Mouse (Mus musculus): ENCODE results near the gene Rnf220. TPM values are rescaled to one million over a fixed set of nuclear protein-coding genes. Genes with fewer than 3 reads are reported as not detected.

The Rnf220 gene
- total RNA-seq, 1 experiment from 2014 or later, result 68.8 TPM

GRCm38 (mm10) chr4:117262987-117263386 lies 233.9 kb downstream of the Rnf220 start:
- no peak for DNase-seq

DNA sequence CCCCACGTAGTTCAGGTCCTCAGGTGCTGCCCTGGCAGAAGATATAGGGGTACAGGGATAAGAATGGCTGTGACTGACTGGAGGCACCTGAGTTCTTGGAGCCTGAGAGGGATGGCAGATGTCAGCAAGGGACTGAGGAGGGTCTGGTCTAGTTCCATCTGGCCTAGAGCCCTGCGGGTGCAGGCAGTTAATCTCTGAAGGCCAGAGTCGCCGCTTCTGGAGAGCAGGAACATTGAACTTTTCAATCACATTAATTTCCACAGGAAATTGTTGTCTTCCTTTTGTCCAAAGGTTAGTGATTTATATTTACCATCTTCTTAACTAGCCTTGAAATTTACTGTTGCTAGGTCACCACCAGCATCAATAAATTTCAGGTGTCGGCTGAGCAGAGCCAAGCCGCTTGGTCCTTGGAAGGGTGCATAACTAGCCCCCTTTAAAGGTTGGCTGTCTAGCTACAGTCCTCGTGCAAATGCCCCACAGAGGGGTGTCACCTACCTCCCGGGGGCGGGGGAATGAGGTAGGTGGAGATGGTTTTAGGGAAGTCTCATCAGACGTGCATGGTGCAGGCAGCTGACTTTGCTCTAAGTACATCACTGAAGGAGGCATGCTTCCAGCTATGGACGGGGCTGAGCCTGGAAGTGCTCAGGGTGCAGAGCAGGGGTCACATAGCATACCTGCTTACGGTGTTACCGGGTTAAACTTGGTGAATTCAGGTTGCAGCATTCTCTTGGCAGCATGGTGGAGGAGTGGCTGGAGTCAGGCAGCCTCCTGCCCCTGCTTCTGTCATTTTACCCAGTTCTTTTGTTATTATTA lies 234.5 kb downstream of the Rnf220 start:
- peak; percentile 77 for DNase-seq

DNA sequence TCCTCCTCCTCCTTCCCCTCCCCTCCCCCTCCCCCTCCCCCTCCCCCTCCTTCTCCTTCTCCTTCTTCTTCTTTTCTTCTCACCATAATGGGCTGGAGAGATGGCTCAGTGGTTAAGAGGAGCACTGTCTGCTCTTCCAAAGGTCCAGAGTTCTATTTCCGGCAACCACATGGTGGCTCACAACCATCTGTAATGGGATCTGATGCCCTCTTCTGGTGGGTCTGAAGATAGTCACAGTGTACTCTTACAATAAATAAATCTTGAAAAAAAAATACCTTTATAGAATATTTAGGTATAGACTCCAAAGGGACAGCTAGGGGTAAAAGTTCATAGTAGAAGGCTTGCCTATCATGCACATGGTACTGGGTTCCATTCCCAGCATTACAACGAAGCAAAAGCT lies 235.6 kb downstream of the Rnf220 start:
- no peak for DNase-seq

DNA sequence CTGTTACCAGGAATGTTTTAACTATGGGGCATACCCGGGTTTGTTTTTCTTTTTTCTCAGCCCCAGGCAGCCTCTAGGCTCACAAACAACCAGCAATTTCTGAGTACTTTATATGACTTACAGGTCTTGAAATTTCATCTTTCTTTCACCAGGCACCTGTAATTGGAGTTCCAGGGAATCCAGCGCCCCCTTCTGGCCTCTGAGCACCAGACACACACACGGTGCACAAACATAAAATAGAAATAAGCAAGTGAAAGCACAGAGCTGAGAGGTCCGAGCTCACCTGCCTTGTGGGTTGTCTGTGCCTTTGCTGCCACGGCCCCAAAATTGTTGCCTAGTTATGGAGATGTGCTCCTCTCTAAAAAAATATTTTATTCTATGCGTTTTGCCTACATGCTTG lies 236.9 kb downstream of the Rnf220 start:
- peak; percentile 55 for DNase-seq

GRCm38 (mm10) chr4:117254672-117255071 lies 242.2 kb downstream of the Rnf220 start:
- DNase-seq, result peak; percentile 59

DNA sequence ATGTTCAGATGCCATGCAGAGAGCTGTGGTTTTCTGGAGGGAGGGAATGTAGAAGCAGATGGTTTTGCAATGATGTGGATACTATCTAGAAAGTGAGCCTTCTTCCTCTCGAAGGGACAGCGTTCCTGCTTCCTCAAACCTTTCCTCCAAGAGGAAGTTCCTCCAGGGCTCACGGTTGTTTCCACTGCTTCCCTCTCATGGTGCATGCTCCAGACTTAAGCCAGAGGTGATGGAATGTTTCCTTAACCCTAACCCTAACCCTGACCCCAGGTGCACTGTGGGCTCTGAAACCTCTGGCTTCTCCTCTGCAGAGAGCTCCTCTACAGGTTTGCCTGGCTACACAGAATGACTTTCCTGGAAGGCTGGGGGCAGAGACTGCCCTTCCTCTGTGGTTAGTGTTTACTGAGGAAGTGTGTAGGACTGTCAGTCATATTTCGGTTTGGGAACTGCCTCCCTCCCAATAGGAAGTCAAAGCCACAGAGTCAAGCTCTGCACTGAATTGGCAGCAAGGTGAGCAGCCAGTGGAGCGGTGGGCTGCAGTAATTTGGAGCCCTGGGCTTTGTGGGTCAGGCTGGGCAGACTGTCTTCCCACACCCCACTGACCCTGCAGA lies 242.7 kb downstream of the Rnf220 start:
- peak; percentile 27 for DNase-seq

GRCm38 (mm10) chr4:117253218-117254016 lies 243.4 kb downstream of the Rnf220 start:
- DNase-seq, result peak; percentile 35

GRCm38 (mm10) chr4:117252755-117253154 lies 244.1 kb downstream of the Rnf220 start:
- DNase-seq, result no peak

DNA sequence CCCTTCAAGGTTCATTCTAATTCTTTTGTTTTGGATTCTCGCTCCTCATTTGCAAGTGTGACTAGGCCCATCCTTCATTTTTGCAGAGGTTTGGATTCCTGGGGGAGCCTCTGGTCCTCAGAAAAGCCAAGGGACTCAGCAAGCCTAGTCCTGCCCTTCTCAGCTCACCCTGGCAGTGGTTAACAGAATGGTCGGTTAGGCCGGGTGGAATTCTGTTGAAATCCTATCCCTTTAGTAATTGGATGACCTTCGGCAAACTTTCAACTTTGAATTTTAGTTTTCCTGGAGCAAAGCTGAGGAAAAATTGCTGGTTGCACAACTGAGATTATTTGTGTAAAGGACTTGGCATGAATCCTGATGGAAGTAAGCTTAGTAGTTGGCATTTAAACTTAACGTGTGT lies 244.5 kb downstream of the Rnf220 start:
- DNase-seq, result peak; percentile 77

- DNase-seq, result peak; percentile 98
These were observed 245.0 kb downstream of the Rnf220 start, which contains the start of the genes Tmem53 and Armh1 for GRCm38 (mm10) chr4:117251801-117252316. Tmem53 (plus strand) TSS chr4:117251951. Armh1 (minus strand) TSS chr4:117252125.

DNA sequence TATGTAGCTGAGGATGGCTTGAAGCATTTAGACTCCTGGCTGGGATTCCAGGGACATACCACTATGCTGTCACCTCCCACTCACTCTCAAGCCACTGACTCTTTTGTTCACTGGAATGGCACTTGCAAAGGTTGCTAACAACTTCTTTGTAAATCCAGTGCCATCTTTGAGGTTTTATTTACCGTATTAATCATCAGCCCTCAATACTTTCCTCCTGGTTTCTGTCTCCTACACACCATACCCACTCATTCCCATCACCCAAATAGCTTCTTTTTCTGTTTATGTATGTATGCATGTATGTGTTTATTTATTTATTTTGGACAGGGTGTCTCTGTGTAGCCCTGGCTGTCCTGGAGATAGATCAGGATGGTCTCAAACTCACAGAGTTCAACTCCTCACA lies 245.9 kb downstream of the Rnf220 start:
- DNase-seq, result no peak

DNA sequence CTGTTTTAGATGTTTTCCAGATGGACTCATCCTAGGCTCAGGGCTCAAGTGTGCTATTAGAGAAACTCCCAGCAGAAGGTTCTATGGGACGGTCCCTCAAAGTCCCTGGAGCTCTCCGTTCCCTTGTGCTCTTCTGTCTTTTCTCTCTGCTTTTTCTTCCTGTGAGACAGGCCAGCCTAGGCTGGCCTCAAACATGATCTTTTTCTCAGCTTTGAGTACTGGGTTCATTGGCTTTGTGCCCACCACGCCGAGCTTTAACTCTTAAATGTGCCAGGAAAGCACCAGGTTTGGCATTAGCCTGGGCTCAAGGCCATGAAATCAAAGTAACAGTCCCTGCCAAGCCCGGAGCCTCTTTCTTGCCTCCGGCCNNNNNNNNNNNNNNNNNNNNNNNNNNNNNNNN lies 256.0 kb downstream of the Rnf220 start:
- peak; percentile 79 for DNase-seq

- DNase-seq, result no peak
These were observed 257.7 kb downstream of the Rnf220 start for GRCm38 (mm10) chr4:117239153-117239552.

DNA sequence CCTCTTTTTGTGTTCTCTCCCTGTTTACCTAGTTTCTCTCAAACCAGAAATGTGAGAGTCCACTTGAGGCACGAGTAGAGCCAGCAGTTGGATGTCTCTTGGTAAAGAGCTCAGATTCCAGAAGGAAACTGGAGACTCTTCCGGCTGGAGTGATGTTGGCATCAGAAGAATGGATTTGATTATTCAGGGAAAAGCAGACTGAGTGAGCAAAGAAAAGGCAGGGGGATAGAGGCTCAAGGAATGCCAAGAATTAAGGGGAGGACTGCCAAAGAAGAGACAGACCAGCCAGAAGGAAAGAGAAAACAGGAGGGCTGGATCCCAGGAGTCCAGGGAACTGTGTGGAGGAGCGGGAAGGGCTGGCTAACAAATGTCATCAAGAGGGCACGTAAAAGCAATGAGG lies 261.0 kb downstream of the Rnf220 start:
- no peak for DNase-seq

GRCm38 (mm10) chr4:117234166-117234741 lies 262.6 kb downstream of the Rnf220 start:
- no peak for DNase-seq

- peak; percentile 30 for DNase-seq
These were observed 265.6 kb downstream of the Rnf220 start for GRCm38 (mm10) chr4:117231208-117231607.

DNA sequence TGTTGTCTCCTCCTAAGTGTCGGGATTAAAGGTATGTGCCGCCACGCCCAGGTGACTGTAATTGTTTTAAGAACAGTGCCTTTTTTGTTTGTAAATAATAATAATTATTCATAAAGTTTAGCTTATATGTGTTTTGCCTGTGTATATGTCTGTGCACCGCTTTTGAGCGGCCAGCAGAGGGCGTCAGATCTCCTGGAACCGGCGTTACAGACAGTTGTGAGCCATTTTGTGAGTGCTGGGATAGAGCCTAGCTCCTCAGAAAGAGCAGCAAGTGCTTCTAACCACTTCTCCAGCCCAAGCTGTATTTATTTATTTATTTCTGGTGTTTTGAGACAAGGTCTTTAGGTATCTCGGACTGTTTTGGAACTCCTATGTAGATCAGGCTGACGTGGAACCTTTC lies 266.5 kb downstream of the Rnf220 start:
- DNase-seq, result no peak

GRCm38 (mm10) chr4:117229590-117229989 lies 267.3 kb downstream of the Rnf220 start:
- no peak for DNase-seq

- no peak for DNase-seq
These were observed 271.6 kb downstream of the Rnf220 start for GRCm38 (mm10) chr4:117225250-117225649.

DNA sequence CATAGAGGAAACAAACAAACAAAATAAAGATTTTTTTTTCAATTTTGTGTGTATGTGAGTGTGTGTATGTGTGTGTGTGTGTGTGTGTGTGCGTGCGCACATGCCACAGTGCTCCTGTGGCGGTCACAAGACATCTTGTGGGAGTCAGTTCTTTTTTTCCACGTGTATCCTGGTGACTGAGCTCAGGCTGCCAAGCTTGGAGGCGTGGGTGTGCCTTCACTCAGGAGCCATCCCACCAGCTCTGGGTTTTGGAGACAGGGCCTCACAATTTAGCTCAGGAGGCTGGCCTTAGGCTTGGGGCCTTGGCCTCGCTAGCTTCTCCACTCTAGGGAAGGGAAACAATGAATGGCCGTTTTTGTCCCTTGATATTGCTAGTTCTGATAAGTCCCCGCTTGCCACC lies 272.7 kb downstream of the Rnf220 start:
- no peak for DNase-seq

DNA sequence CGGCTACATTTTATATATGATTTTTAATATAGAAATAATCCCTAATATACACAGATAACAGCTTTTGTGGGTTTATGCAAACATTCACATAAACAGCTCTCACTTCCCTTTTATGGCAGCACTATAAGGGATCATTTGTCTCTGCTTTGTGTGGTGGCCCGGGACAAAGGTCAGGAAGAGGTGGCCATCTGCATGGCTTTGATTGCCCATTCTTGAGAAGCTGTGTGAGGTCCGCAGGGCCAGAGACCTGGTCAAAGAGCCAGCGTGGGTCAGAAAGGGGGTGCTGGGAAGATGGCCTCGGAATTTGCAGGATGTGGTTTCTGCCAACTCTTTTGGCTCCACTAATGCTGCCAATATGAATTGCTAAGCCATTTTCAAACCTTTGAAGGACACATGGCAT lies 273.9 kb downstream of the Rnf220 start:
- DNase-seq, result no peak

DNA sequence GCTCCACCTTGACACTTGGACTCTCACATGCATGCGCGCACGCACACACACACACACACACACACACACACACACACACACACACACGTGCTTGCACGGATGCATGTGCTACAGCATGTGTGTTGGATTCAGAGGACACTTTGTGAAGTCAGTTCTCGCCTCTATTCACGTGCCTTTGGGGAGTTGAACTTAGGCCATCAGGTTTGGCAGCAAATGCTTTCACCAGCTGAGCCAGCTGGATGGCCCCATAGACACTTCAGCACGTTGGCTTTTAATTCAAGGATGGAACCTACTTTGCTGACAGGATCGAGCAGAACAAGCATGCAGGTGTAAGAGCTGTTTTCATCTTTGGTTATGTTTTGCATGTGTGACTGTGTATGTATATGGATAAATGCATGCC lies 275.0 kb downstream of the Rnf220 start:
- DNase-seq, result peak; percentile 31

All from adrenal gland, postnatal 14 days (tissue).